Mouse (Mus musculus) left cerebral cortex, adult 18-20 months (tissue): ENCODE results near the gene Snapin. TPM values are rescaled to one million over a fixed set of nuclear protein-coding genes. Genes with fewer than 3 reads are reported as not detected.

Experiments
- DNase-seq, 2 experiments: peaks; one replicate each; pipeline ENCODE4 v3.0.0; 2021 to 2022; ENCODE audit warnings: low spot score in 2 of 2, mixed read lengths in 1 of 2
- long read RNA-seq, 2 experiments: library from polyadenylated mRNA; stranded (forward); transcript quantifications; one replicate each; pipeline ENCODE4 v2.0.0; 2021
- total RNA-seq, 2 experiments: library from RNA; stranded (reverse); gene quantifications; 2 replicates each; pipeline ENCODE4 v1.2.3; 2021

Snapin gene
- total RNA-seq, result 10 to 100 TPM; 55.5 to 57.0 TPM
- long read RNA-seq, experiment 1, transcript Snapin-205 (3 exons, 1,505 nt), result minor isoform, 7 of 161 reads
- long read RNA-seq, experiment 1, transcript Snapin-203 (4 exons, 1,928 nt), result major isoform, 114 of 161 reads
- long read RNA-seq, experiment 1, transcript Snapin-202 (2 exons, 1,843 nt), result minor isoform, 12 of 161 reads
- long read RNA-seq, experiment 1, transcript Snapin-201 (3 exons, 958 nt), result minor isoform, 17 of 161 reads
- long read RNA-seq, experiment 1, partial matches to known transcripts, result 3 of 161 reads
- long read RNA-seq, experiment 1, other reads (novel, unspliced or antisense), result 6 of 161 reads
- long read RNA-seq, experiment 2, transcript Snapin-201 (3 exons, 958 nt), result minor isoform, 14 of 103 reads
- long read RNA-seq, experiment 2, transcript Snapin-202 (2 exons, 1,843 nt), result minor isoform, 5 of 103 reads
- long read RNA-seq, experiment 2, transcript Snapin-203 (4 exons, 1,928 nt), result major isoform, 77 of 103 reads
- long read RNA-seq, experiment 2, partial matches to known transcripts, result 2 of 103 reads
- long read RNA-seq, experiment 2, other reads (novel, unspliced or antisense), result 1 of 103 reads

DNA sequence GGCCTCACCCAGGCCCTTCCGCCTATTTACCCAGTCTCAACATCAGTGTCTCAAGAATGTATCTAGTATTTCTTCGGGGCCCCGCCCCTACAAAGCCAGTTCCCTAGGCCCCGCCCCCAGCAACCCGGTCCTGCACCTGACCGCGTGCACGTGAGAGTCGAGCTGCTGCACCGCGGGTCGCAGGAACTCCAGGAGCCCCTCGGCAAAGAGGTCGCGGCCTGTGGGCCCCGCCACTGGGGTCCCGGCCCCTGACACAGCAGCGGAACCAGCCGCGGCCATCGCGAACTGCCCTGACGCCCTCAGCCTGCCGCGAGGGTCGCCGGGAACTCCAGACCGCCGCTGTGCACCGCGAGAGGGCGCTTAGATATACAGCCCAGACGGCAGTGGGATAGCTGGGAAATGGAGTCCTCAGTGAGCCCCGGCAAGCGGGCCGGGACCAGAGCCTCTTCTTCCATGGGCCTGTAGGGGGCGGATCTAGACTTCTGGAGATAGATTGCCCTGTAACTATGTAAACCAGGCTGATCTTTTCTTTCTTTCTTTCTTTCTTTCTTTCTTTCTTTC, at the start of gene Snapin:
Gene Snapin, minus strand, starts transcription at position 338 of the 561 bp plus-strand sequence.
- DNase-seq, result peak; percentile 94 to 96

DNA sequence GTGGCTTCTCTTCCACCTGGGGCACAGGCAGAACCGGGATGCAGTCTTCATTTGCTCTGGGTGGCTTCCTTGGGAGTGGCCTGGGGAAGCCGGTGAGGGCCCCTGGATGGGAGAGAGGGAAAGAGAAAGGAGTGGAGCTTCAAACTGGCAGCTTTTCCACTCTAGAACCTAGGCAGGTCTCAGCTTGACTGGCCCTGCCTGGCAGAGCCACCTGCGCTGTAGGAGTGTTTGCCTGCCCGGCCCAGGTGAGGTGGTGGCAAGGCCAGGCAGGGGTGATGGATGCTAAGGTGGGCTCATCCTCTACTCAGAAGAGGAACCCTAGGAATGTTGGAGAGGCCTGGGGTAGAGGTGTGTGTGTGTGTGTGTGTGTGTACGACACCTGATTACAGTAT, 47.1 kb upstream of the Snapin start:
- DNase-seq, result no peak

DNA sequence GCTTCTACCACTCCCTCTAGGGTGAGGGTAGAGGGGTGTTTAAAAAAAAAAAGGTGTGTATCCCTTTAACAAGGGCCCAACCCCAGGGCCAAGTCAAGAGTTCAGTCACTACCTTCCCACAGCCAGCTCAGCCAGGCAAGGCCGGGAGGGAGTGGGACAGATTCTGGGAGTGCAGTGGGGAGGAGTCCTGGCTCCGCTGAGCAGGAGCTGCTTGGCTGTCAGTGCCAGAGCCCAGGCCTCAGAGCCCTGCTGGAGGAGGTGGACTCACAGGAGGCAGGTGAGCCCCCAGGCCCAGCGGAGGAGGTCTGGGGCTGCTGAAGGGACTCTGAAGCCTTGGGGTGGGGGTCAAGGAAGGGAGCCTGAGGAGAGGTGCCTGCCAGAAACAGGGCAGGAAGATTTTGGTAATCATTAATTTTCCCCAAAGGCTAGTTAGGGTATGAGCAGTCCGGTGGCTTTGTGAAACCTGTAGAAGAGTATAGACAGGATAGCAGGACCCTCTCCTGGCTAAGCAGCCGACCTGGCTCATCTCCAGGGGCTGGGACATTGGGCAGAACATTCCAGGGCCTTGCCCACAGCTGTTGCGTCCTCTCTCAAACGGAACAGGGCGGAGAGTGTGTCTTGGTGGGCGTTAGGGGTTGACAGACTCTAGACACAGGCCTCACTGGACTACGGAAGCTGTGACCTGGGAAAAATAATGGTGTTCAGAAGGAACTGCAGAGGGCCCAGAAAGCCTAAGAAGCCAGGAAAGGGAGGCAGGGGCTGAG, 46.5 kb upstream of the Snapin start, which contains the start of gene S100a16:
Gene S100a16, plus strand, starts transcription at position 114 of the 764 bp plus-strand sequence.
- no peak for DNase-seq

DNA sequence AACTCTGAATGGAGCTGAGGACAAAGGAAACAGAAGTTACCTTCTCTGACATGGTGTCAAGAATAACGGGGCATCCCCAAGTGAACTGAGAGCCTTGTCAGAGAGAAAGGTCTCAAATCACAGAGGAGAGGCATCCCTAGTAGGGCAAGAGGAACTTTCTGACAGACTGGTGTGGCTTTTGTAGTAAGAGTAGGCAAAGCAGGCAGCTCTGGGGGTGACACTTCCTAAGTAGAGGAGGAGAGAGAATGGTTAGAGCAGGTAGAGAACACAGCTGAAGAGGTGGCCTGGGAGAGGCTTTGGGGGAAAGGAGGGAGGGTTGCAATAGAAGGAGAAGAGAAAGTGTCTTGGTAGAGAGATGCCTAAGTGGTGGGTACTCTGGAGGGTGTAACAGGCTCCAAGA, 44.6 kb upstream of the Snapin start:
- no peak for DNase-seq

DNA sequence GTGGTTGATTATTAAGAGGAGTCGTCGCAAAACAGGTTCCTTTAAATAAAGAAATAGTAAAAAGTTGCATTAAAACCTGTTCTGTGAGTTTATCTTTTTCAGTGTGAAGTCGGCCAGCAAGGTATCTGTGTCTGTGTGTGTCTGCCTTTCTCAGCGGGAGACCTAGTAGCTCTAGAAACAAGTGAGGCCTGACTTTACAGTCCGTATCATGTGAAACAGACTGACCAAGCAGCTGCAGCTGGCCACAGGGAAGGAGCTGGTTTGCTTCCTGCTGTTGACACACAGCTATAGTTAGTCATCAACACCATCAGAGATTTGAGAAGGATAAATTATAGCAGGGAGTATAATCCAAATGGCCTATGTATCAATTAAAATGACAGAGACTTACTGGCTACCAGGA, 40.9 kb upstream of the Snapin start:
- no peak for DNase-seq

DNA sequence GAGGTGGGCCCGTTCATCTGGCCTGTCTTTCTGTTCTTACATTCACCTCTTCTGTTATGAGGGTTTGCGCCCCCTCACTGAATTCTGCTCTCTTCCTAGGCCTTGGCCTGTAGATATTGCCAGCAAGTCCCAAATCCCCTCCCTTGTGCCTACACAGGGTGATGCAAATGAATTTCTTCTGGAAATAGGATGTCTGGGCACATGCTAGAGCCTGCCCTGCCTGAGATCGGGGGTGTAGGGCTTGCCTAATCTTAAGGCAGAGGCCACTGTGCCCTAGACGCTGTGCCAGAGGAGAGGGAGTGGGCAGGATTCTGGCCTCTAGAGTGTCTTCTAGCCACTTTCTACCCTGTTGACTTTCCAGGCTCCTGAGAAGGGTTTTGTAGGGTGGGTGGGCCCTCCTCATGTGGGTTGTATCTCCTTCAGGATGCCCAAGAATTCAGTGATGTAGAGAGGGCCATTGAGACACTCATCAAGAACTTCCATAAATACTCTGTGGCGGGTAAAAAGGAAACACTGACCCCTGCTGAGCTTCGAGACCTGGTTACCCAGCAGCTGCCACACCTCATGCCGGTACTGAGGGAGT, 36.5 kb upstream of the Snapin start:
- no peak for DNase-seq

DNA sequence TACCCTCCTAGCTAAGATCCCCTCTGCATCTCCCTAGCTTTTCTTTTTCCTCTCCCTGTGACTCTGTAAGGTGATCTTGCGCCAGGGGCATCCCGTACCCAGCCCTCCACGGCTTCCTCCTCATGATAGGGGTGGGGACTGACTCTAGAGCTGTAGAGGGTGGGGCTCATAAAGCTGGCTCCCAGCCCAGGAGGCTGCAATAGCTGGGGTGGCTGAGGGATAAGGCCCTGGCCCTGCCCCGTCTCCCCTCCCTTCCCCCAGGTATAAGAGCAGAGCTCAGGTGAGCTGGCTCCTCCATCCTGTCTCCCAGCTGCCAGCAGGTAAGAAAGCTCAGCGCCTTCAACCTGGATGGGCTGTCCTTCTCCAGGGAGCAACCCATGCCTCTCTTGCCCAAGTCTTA, 35.7 kb upstream of the Snapin start, which contains the start of gene S100a14:
Gene S100a14, plus strand, starts transcription at position 277 of the 400 bp plus-strand sequence.
- DNase-seq, result no peak

DNA sequence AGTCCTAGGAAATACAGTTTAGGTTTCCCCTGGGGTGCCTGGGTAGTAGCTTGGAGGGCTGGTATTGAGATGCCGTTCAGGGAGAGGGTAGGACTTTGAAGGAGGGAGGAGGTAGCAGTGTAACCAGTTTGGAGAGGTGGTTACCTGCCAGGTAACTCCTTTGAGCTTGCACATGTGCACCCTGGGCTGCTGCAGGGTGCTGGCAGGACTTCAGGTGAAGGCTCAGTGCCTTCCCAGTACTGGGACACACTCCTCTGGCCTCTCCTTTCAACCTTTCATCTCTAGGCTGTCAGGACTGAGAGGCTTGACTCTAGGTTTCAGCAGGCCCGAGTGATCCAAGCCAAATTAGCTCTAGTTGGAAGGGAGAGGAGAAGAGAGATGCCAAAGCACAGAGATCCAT, 35.2 kb upstream of the Snapin start:
- no peak for DNase-seq

DNA sequence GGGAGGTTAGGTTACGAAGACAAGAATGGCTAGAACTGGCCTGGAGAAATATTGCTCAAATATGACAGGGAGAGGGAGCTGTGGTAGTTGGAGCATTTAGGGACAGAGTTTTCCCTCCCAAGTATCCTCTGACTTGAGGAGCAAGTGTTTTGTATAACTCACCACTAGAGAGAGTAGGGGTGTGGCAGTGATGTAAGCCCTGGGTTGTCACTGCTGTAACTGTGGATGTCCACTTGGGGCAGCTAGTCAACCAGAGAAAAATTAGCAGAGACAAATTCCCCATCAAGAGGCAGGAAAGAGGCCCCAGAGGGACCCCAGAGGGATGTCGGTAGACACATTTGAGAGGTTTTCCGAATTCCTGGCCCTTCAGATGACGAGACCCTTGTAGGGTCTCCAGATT, 34.6 kb upstream of the Snapin start:
- DNase-seq, result peak in 1 of 2 experiments; percentile 45

DNA sequence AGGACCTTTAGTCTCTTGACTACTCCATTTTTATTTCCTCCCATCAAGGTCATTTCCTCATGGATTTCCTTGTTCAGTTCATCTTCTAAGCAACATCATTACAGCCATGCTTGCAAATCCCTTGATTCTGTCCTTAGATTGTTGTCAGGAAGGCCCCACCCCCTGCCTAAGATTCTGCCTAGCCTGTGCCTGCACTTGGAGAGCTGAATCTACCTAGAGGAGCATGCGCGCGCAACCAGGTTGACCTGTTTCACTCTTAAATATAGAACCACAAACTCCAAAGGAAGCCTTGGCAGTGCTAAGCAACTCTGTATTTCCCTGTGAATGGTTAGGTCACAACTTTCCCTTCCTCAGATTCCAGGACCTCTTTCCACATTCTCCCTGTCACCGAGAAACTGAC, 26.9 kb upstream of the Snapin start:
- DNase-seq, result no peak

DNA sequence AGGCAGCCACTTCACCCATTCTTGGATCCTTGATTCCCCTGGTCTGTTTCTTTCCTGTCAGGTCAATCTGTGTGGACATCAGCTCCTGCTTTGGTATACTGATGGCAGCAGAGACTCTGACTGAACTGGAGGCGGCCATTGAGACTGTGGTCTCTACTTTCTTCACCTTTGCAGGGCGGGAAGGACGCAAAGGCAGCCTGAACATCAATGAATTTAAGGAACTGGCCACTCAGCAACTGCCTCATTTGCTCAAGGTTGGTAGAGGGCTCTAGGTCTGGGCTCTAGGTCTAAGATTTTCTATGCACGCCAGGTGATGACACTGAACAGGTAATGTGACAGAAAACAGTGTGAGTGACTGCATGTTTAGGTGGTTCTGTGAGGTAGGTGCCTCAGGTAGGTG, 25.0 kb upstream of the Snapin start:
- no peak for DNase-seq

DNA sequence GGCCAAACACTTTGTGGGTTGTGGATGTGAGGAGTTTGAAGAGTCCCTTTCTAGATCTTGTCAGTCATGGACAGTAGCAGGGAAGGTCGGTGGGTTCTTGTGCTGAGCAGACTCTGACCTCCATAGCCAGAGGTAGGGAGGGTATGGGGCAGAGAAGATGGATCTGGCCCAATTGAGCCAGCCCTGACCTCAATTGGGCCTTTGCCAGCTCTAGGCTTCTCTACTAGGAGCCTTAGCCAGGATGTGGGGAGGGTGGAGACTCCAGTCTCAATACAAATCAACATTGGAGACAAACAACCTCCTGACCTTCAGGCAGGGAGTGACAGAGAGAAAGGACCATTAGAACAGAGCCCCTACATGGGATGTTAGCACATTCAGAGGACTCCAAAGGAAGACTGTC, 24.4 kb upstream of the Snapin start:
- DNase-seq, result no peak

DNA sequence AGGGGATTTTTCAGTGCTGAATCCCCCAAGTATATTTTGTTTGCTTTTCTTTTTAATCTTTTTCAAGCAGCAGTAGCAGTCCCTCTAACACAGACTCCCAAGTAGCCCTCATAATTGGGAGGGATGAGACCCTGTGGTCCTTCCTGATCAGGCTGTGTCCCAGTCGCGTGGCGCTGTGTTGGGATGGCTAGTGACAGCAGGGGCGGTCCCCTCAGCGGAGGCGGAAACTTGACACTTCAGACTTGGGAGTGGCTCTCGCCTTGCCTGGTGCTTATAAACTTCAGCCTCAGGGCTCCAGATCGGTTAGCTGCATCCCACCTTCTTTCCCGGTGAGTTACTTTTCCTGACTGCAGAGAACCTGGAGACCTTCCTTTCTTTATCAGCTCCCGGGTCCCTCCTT, 23.9 kb upstream of the Snapin start:
- no peak for DNase-seq

DNA sequence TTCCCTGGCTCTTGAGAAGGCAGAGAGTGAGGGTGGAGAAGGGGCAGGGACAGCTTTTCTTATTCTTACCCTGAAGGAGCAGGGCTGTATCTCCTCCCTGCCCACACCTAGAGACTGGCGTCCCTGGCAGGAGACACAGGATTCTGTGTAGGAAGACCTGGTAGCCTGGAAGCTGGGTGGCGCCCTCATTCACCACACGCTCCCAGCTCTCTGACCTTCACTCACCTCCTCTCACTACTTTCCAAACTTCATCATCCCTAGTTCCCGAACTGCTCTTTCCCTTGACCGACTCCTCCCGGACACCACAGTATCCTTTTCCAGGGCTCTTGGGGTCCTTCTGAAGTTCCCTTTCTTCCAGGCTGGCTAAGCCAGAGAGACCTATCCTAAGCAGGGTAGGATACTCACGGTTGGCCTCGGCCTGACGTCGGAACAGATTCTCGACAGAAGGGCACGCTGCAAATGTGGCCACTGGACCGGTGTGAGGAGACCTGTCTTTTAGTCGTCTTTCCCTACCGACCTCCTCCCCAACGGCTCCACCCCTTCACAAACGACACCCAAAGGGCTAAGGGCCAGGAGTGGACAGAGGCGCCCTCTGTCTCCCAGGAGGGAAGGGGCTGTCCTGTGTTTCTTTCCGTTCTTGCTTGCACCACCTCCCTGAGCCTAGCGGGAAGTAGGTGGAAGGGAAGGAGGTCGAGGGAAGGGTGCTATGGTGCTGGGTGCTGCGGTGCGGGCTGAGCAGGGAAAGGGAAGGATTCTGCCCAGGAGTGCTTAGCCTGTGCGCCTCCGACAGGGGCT, 23.2 kb upstream of the Snapin start, which contains the start of the genes S100a1 and S100a13:
Gene S100a1, minus strand, starts transcription at position 597 of the 795 bp plus-strand sequence.
Gene S100a13, plus strand, starts transcription at position 640 of the 795 bp plus-strand sequence.
- peak; percentile 39 to 56 for DNase-seq

DNA sequence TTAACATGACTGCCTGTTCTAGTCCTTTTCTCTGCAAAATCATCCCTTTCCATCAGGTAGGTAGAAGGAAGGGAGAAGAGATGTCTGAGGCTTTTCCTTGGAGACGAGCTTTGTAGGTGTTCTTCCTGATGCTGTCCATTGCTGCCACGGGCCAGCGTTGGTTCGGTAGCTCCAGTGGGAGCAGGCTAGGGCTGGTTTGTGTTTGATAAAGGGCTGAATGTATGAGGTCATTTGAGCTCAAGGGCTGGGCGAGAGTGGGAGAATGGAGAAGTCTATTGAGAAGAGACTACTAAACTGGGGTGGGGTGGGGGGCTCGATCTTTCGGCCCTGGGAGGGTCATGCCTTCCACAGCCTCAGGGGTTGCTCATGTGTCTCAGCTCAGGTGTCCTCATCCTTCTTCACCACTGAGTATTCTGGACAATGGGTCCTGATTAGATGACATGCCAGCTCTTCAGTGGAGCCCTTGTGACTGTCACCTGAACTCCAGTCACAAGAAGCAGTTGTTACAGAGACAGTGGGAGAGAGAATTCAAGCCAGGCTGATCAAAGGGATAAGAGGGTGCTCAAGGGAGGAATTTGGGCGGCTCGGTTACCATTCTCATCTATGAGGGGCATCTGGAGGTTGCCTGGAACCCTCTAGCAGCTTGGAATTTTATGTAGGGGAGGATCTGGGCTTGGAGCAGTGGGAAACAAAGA, 22.3 kb upstream of the Snapin start:
- DNase-seq, result no peak

DNA sequence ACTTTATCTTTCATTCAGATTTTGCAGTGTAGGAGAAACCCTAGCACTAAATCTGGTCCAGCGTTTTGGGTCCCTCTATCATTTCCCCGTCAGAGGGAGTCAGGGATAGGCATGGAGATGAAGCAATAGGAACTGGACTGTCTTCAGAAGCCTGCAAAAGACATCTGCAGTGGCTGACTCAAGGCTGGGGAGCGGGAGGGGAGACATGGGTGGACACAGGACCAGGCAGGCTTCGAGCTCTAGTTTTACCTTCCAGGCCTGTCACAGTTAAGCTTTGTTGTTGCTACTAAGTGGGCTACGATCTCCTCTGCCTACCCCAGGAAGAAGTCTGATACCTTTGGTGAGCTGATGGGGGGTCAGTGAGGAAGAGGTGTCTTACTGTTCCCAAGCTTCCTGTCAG, 21.4 kb upstream of the Snapin start:
- DNase-seq, result no peak

DNA sequence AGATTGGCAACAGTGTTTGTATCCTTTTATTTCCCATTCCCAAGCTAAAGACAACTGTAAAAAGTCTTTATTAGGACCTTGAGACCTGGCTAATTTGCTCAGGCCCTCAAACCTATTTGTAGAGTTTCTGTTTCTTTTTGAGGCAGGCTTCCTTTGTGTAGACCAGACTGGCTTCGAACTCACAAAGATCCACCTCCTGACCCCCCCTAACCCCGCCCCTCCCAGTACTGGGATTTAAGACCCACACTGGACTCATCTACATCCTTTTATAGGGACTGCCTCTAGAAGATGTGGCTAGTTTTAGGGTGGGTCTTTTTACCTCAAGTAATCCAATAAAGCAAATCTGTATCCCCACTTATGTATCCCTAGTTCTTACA, 18.9 kb upstream of the Snapin start:
- DNase-seq, result no peak

DNA sequence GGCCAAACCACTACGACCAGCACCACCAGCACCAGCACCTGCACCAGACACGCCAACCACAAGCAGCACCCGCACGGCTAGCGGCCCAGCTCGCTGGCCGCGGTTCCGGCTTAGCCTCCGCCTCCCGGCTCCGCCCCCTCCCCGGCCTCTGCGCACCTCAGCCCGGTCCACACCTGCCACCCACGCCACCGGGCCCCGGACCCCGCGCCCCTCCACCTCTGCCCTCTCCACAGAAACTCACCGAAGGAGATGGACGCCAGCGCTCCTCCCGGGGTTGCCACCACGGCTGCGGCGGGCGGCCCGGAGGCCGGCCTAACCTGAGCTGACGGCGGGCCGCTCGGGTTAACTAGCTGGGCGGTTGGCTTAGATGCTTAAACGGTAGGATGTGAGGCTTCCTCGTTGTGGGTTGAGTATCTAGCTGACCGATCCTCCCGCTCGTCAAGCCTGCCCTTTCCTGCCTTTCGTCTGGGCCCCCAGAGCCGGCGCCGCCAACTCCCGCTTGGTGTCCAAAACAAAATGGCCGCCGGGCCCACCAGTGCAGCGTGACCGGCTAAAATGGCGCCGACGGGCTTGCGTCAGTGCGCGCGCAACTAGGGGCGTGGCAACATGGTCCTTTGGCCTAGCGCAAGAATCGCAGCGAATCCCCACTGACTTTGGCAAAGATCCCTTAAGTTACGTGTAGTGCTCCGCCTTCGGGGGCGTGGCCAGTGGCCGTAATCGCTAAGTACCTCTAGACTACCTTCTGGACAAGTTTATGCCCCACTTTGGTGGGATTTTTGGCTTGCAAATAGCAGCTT, 18.3 kb upstream of the Snapin start, which contains the start of gene Chtop:
Gene Chtop, minus strand, starts transcription at position 549 of the 797 bp plus-strand sequence.
- peak; percentile 99 to 100 for DNase-seq
